Mouse (Mus musculus): ENCODE data around the gene Rgs21. TPM values are rescaled to one million over a fixed set of nuclear protein-coding genes. Genes with fewer than 3 reads are reported as not detected.

Rgs21 gene
- not detected for polyA plus RNA-seq (2017; shearing (Covaris generic))

GRCm38 (mm10) chr1:144567567-144567966, at the start of gene Rgs21:
Rgs21 (minus strand) TSS chr1:144567667.

Other genes starting within 250 kb of the Rgs21 start
- 0.08 TPM for gene Rgs18, start 207.8 kb upstream of the Rgs21 start, polyA plus RNA-seq (2017; shearing (Covaris generic))